Mouse (Mus musculus) kidney, adult 2 months (tissue): ENCODE data around the gene Snip1.

Experiments used
- CTCF ChIP-seq: fragments of 200-500 bp; conservative IDR thresholded peaks from 2 replicates; pipeline ENCODE4 v1.5.1; 2011; ENCODE audit warnings: low read depth, mild to moderate bottlenecking, control low read depth, low read length, moderate library complexity, mixed read lengths; ENCODE audit not compliant: insufficient read depth, insufficient read length
- POLR2A ChIP-seq: fragments of 200-500 bp; IDR thresholded peaks from one replicate; pipeline ENCODE4 v1.6.1; 2011; ENCODE audit warnings: low read depth, low read length, control low read depth

DNA sequence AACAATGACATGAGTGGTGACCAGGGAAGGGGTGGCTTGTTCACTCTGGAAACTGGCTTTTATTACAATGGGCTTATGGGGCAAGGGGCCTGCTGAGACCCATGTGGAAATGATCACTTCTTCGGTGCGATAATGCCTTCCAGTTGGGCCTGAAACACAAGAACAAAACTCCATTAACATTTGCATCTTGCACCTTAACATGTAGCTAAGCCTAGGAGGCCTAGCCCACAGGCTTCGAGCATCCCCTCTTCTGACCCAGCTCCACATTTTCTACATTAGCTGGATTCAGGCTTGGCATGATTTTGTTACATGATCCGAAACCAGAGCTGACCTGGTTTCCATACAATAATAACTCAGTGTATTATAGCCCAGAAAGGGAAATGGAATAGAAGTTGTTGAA is 10.0 kb upstream of the Snip1 start:
- TF ChIP-seq CTCF (no peak), POLR2A (no peak)
